Mouse (Mus musculus) heart, postnatal 0 days (tissue): ENCODE measurements around the gene Tlx2. TPM values are rescaled to one million over a fixed set of nuclear protein-coding genes. Genes with fewer than 3 reads are reported as not detected.

Experiments used
- ATAC-seq: fragments of 200-750 bp; cut with Nextera tagmentation; 2 replicates; pipeline ENCODE4 v1.8.0; 2017; ENCODE audit warnings: low read depth, moderate number of reproducible peaks, moderate library complexity; ENCODE audit not compliant: insufficient read depth
- DNase-seq: peaks from one replicate; pipeline ENCODE4 v3.0.0-alpha.2; 2016; ENCODE audit warnings: low spot score
- H3K27ac ChIP-seq: fragments of 300-500 bp; sonication (generic); 2 replicates; pipeline ENCODE4 v1.5.1; 2014; ENCODE audit warnings: low read depth, mild to moderate bottlenecking
- H3K27me3 ChIP-seq: fragments of 300-500 bp; sonication (generic); 2 replicates; pipeline ENCODE4 v1.6.1; 2014; ENCODE audit warnings: low read length, mixed read lengths; ENCODE audit not compliant: control insufficient read depth, insufficient read depth
- H3K36me3 ChIP-seq: fragments of 300-500 bp; sonication (generic); replicated peaks from 2 replicates; pipeline ENCODE4 v1.6.1; 2014; ENCODE audit warnings: low read length, mixed read lengths; ENCODE audit not compliant: control insufficient read depth, insufficient read depth
- H3K4me1 ChIP-seq: fragments of 300-500 bp; sonication (generic); 2 replicates; pipeline ENCODE4 v1.6.1; 2014; ENCODE audit warnings: antibody characterized with exemption; ENCODE audit not compliant: control insufficient read depth, insufficient read depth
- H3K4me2 ChIP-seq: fragments of 300-500 bp; sonication (generic); 2 replicates; pipeline ENCODE4 v1.6.1; 2014; ENCODE audit warnings: low read depth, mild to moderate bottlenecking, low read length, moderate library complexity
- H3K4me3 ChIP-seq: fragments of 300-500 bp; sonication (generic); 2 replicates; pipeline ENCODE4 v1.5.1; 2014; ENCODE audit warnings: low read depth, low read length
- H3K9ac ChIP-seq: fragments of 300-500 bp; sonication (generic); replicated peaks from 2 replicates; pipeline ENCODE4 v1.6.1; 2014; ENCODE audit warnings: low read depth, low read length, mixed read lengths
- H3K9me3 ChIP-seq: fragments of 300-500 bp; sonication (generic); replicated peaks from 2 replicates; pipeline ENCODE4 v1.6.1; 2016; ENCODE audit warnings: low read length; ENCODE audit not compliant: control insufficient read depth
- CTCF ChIP-seq: IDR thresholded peaks from 2 replicates; pipeline ENCODE4 v1.5.1; 2016; ENCODE audit warnings: antibody characterized with exemption, control low read depth, low read depth
- EP300 ChIP-seq: IDR thresholded peaks from 2 replicates; pipeline ENCODE4 v1.6.1; 2016; ENCODE audit warnings: antibody characterized with exemption, low read depth
- WGBS: fragments of 180-500 bp; shearing (Covaris S2); extraction: QIAGEN DNeasy Blood & Tissue Kit; methylation state at CpG from one replicate; pipeline ENCODE4 v1.1.7; 2014; 5-methylcytosine and 5-hydroxymethylcytosine counted together
- polyA plus RNA-seq: library from polyadenylated mRNA; unstranded; fragments of >200 nt; fragmentation: Nextera tagmentation; extraction: Ambion mirVana; gene quantifications from 2 replicates; pipeline ENCODE4 v1.2.1, GENCODE M21; 2015
- total RNA-seq: library from RNA; depleted of rRNA; stranded (reverse); fragments of >200 nt; gene quantifications from 2 replicates; pipeline ENCODE4 v1.2.3, GENCODE M21; 2014; ENCODE audit warnings: low replicate concordance

The Tlx2 gene
- total and polyA plus RNA-seq, 2 experiments from 2014 or later: not detected

- peak within 1 kb of the TSS; percentile 89 for H3K4me2 ChIP-seq
- H3K27me3 ChIP-seq: no peaks in the 10 kb centered on the region
- DNase-seq (peak; percentile 75), ATAC-seq (peak; percentile 87)
- peak; percentile 54; the same call in 1 of the 2 replicates for TF ChIP-seq EP300
- no peak for TF ChIP-seq CTCF
- no peaks in the 10 kb centered on the region for H3K9me3 ChIP-seq
- H3K9ac ChIP-seq: peak within 1 kb of the TSS; percentile 84
- peak within 1 kb of the TSS; percentile 89 for H3K27ac ChIP-seq
- H3K4me3 ChIP-seq: peak within 1 kb of the TSS; percentile 88
- H3K4me1 ChIP-seq: peaks cover 19% of the 10 kb centered on the region
- H3K36me3 ChIP-seq: peaks cover 14% of the 10 kb centered on the region
- WGBS: under 1% methylated on average over 73 of the region's 76 CpGs
These were observed 38.9 kb upstream of the Tlx2 start, which contains the start of gene Mrpl53 for GRCm38 (mm10) chr6:83108762-83109668. Mrpl53 (plus strand) TSS chr6:83109040.

- Histone ChIP-seq H3K36me3 (peaks cover 14% of the 10 kb centered on the region), H3K9me3 (no peaks in the 10 kb centered on the region), H3K27ac (peak overlapping the region; percentile 89; the same call in 1 of the 2 replicates), H3K27me3 (no peaks in the 10 kb centered on the region), H3K9ac (0 out of 2 replicates have a peak overlapping the region, but pooled peaks have one; percentile 84), H3K4me2 (peak overlapping the region; percentile 89), H3K4me3 (no peak overlapping the region), H3K4me1 (peaks cover 23% of the 10 kb centered on the region)
- DNase-seq (peak; percentile 77), ATAC-seq (0 out of 2 replicates have a peak, but pooled peaks have one; percentile 24)
- TF ChIP-seq CTCF (peak; percentile 73), EP300 (no peak)
- WGBS: 39% methylated on average over 13 of the region's 13 CpGs
These were observed 37.7 kb upstream of the Tlx2 start for GRCm38 (mm10) chr6:83107566-83108400.

GRCm38 (mm10) chr6:83104158-83104557 lies 34.1 kb upstream of the Tlx2 start:
- TF ChIP-seq CTCF: no peak
- no peak for TF ChIP-seq EP300
- Histone ChIP-seq H3K9ac (no peak overlapping the region), H3K36me3 (peaks cover 8% of the 10 kb centered on the region), H3K27me3 (no peaks in the 10 kb centered on the region), H3K9me3 (no peaks in the 10 kb centered on the region), H3K4me2 (no peak overlapping the region), H3K27ac (no peak overlapping the region), H3K4me1 (peaks cover 17% of the 10 kb centered on the region), H3K4me3 (no peak overlapping the region)
- WGBS: 76% methylated on average over 4 of the region's 4 CpGs
- ATAC-seq: no peak
- DNase-seq: no peak

- no peak for DNase-seq
- Histone ChIP-seq H3K27me3 (no peaks in the 10 kb centered on the region), H3K9ac (peak overlapping the region; percentile 75), H3K36me3 (peaks cover 8% of the 10 kb centered on the region), H3K4me2 (peak overlapping the region; percentile 97), H3K4me1 (peaks cover 13% of the 10 kb centered on the region), H3K4me3 (no peak overlapping the region), H3K27ac (no peak overlapping the region), H3K9me3 (no peaks in the 10 kb centered on the region)
- 58% methylated on average over 11 of the region's 11 CpGs for whole genome bisulfite sequencing
- TF ChIP-seq CTCF (no peak), EP300 (no peak)
- no peak for ATAC-seq
These were observed 33.1 kb upstream of the Tlx2 start for GRCm38 (mm10) chr6:83103130-83103650.
